Mouse (Mus musculus): ENCODE data around the gene Snx18.

GRCm38 (mm10) chr13:113602882-113603342, 15.5 kb downstream of the Snx18 start:
- TF ChIP-seq CTCF (IDR thresholded peaks at IDR 0.05; ENCODE audit: extremely low read depth, insufficient read length, insufficient replicate concordance, low read depth, low read length) (no peak), POLR2A (IDR thresholded peaks at IDR 0.05; ENCODE audit: low read depth, low read length) (no peak)
